Mouse (Mus musculus) subcutaneous adipose tissue, adult 2 months (tissue): ENCODE measurements around the gene Olfr1299. TPM values are rescaled to one million over a fixed set of nuclear protein-coding genes. Genes with fewer than 3 reads are reported as not detected.

ENCODE experiments used
- polyA plus RNA-seq: library from polyadenylated mRNA; depleted of rRNA; stranded (reverse); fragments of >200 nt; gene quantifications from 2 replicates; pipeline ENCODE4 v1.2.3, GENCODE M21; 2012; ENCODE audit warnings: low replicate concordance; rRNA removed

Olfr1299 gene
- polyA plus RNA-seq: not detected in 2 replicates

DNA sequence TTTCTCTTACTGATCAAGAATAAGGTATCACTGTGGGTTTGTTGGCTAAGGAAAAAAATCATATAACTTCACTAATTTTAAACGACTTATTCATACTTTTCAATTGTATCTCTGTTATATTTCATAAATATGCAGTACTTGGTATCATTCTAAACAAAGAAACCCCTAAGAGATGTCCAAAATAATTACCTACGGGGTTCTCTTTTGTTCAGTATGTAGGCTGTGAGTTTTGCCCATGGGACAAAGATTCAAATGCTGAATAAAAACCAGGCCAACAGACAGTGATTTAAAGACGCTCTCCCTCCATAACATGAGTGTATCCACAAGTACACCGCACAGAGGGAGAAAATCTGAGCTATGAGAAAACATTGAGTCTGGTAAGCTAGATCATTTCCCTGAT is at the start of gene Olfr1299:
Gene Olfr1299 (plus strand): TSS at position 301 of the 400 bp plus-strand sequence.

DNA sequence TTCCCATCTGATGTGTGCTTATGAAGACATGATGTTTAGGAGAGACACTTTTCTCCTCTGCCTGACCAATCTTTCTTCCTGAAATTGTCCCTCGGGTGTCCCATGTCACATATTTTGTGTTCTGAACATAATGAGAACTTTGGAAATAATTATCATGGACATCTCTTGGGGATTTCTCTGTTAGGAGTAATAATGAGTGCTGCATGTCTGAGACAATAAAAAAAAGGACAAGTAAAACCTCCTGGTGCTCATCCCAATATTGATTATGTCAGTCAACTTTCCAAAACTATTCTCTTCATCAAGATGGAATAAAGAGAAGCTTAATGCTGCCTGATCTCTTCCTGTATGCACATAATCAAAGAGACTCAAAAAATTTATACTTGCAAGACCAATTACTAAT is 34.8 kb upstream of the Olfr1299 start, which contains the start of gene Olfr1297:
Gene Olfr1297 (minus strand): TSS at position 101 of the 400 bp plus-strand sequence.

GRCm38 (mm10) chr2:111649101-111649500 is 12.1 kb upstream of the Olfr1299 start, which contains the start of gene Olfr1298:
TSS of gene Olfr1298 (minus strand) at chr2:111649201.

Other genes with a start within 250 kb of the Olfr1299 start
- gene Olfr1286, start 238.3 kb upstream of the Olfr1299 start, polyA plus RNA-seq: not detected in 2 replicates
- not detected in 2 replicates for gene Olfr1287, start 212.3 kb upstream of the Olfr1299 start, polyA plus RNA-seq
- not detected in 2 replicates for gene Olfr1288, start 187.3 kb upstream of the Olfr1299 start, polyA plus RNA-seq
- gene Olfr1289, start 180.6 kb upstream of the Olfr1299 start, polyA plus RNA-seq: not detected in 2 replicates
- gene Olfr1290, start 167.6 kb upstream of the Olfr1299 start, polyA plus RNA-seq: not detected in 2 replicates
- not detected in 2 replicates for gene Olfr1291-ps1, start 164.2 kb upstream of the Olfr1299 start, polyA plus RNA-seq
- not detected in 2 replicates for gene Olfr1293-ps, start 136.2 kb upstream of the Olfr1299 start, polyA plus RNA-seq
- gene Olfr1294, start 121.1 kb upstream of the Olfr1299 start, polyA plus RNA-seq: not detected in 2 replicates
- not detected in 2 replicates for gene Olfr1295, start 91.7 kb upstream of the Olfr1299 start, polyA plus RNA-seq
- gene Olfr1297, start 34.9 kb upstream of the Olfr1299 start, polyA plus RNA-seq: not detected in 2 replicates
- gene Olfr1298, start 12.2 kb upstream of the Olfr1299 start, polyA plus RNA-seq: not detected in 2 replicates
- gene Olfr1301, start 89.6 kb downstream of the Olfr1299 start, polyA plus RNA-seq: not detected in 2 replicates
- not detected in 2 replicates for gene Olfr1302, start 116.0 kb downstream of the Olfr1299 start, polyA plus RNA-seq
- gene Olfr1303, start 158.9 kb downstream of the Olfr1299 start, polyA plus RNA-seq: not detected in 2 replicates
- not detected in 2 replicates for gene Olfr1305, start 215.7 kb downstream of the Olfr1299 start, polyA plus RNA-seq